Mouse (Mus musculus): Measurements from ENCODE around the gene Rnf24.

- TF ChIP-seq POLR2A (IDR thresholded peaks at IDR 0.05; ENCODE audit: borderline replicate concordance, low read depth, low read length) (no peak), CTCF (IDR thresholded peaks at IDR 0.05; ENCODE audit: low read depth, low read length) (no peak)
Observed at GRCm38 (mm10) chr2:131385176-131385575, 32.5 kb upstream of the Rnf24 start.
